27 mouse cellular contexts compared by ENCODE assay signal in the genomic region with DNA sequence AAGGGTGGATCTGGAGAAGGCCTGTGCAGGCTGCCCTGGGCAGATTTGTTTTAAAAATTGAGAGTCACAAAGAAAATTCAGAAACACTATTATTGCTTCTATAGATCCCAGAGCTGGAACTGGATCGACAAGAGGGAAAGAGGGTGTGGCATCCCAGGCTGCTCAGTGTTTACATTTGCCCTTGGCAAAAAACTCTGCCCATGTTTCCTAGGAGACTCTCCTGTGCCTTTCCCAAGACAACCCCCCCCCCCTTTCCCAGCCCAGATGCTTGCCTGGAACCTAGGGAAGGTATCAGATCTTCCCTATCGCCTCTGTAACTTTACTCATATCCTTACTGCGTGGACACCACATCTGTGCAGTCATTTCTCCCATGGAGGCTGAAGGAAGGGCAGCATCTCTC. TPM values are rescaled to one million over a fixed set of nuclear protein-coding genes. Genes with fewer than 3 reads are reported as not detected.
DNase-seq lines count a peak whose midpoint lies in the region; ATAC-seq and TF ChIP-seq lines count a peak whose summit lies in the region.
"Had no signal": no experiment of that assay in that cellular context is flagged by ENCODE, and none has a peak within 500 bp of the region (broad histone marks: within the 10 kb centered on the region; RNA-seq: fewer than 3 reads in every experiment).

No protein-coding gene starts in this region.

- no peak overlapping the region for H3K4me3 ChIP-seq in lung, postnatal 0 days (ENCODE audit: low read depth, low read length)
- H3K4me3 ChIP-seq in stomach, embryonic 16.5 days (replicated peaks; ENCODE audit: low read length), result no peak overlapping the region
- H3K4me3 ChIP-seq: embryonic facial prominence, embryonic 12.5 days; embryonic facial prominence, embryonic 15.5 days; gastrocnemius, adult 2 months; hindbrain, embryonic 10.5 days; hindbrain, embryonic 13.5 days had no signal

- TF ChIP-seq CTCF in lung, postnatal 0 days (IDR thresholded peaks at IDR 0.05), result no peak

- TF ChIP-seq EP300 in lung, postnatal 0 days (IDR thresholded peaks at IDR 0.05), result no peak

- DNase-seq in lung, postnatal 25 days (ENCODE audit: low spot score), result peak; percentile 5
- DNase-seq in lung, postnatal 0 days (ENCODE audit: low spot score), result no peak
- DNase-seq in ZHBTc4 (ENCODE audit: low read depth, low spot score), result peak; percentile 12
- DNase-seq in yolk sac, embryonic 10.5 days (ENCODE audit: low spot score), result no peak
- DNase-seq in ovary, postnatal 10 days (ENCODE audit: low spot score), result no peak
- DNase-seq: adrenal gland, adult 8-10 months; adrenal gland, postnatal 36 days; B cell, adult 2 months; cerebellum, adult 18-20 months; cerebellum, adult 9-10 months; cerebellum, postnatal 25 days; forebrain, postnatal 0 days; gastrocnemius, adult 2 months; gastrocnemius, postnatal 14 days; heart, adult 11 months; heart, postnatal 36 days had no signal

- H3K36me3 ChIP-seq in lung, postnatal 0 days (ENCODE audit: insufficient read depth, low read length), result no peaks in the 10 kb centered on the region
- H3K36me3 ChIP-seq in stomach, embryonic 16.5 days (ENCODE audit: control insufficient read depth, insufficient read depth, low read length), result no peaks in the 10 kb centered on the region
- H3K36me3 ChIP-seq: embryonic facial prominence, embryonic 12.5 days; embryonic facial prominence, embryonic 15.5 days; G1E; hindbrain, embryonic 10.5 days; hindbrain, embryonic 13.5 days had no signal

- H3K9me3 ChIP-seq in lung, postnatal 0 days (ENCODE audit: low read length), result no peaks in the 10 kb centered on the region
- no peaks in the 10 kb centered on the region for H3K9me3 ChIP-seq in stomach, embryonic 16.5 days (replicated peaks; ENCODE audit: control insufficient read depth, low read length)
- H3K9me3 ChIP-seq: embryonic facial prominence, embryonic 12.5 days; embryonic facial prominence, embryonic 15.5 days; G1E; hindbrain, embryonic 10.5 days; hindbrain, embryonic 13.5 days had no signal

- ATAC-seq in lung, postnatal 0 days, result no peak
- ATAC-seq in stomach, embryonic 16.5 days (ENCODE audit: insufficient read depth, low FRiP score), result peak; percentile 74
- ATAC-seq: activated CD4-positive, CD25-positive, alpha-beta regulatory T cell, adult 4 months; forebrain, embryonic 14.5 days; forebrain, postnatal 0 days; hindbrain, embryonic 16.5 days had no signal

- no peak overlapping the region for H3K27ac ChIP-seq in lung, postnatal 0 days (ENCODE audit: low read length)
- H3K27ac ChIP-seq in stomach, embryonic 16.5 days (ENCODE audit: low read length), result no peak overlapping the region
- H3K27ac ChIP-seq: embryonic facial prominence, embryonic 12.5 days; embryonic facial prominence, embryonic 15.5 days; gastrocnemius, adult 2 months; hindbrain, embryonic 10.5 days; hindbrain, embryonic 13.5 days had no signal

- 46% methylated on average over 3 of the region's 3 CpGs for WGBS in lung, postnatal 0 days
- WGBS in stomach, embryonic 16.5 days, result 45% methylated on average over 3 of the region's 3 CpGs

- no peaks in the 10 kb centered on the region for H3K27me3 ChIP-seq in lung, postnatal 0 days (replicated peaks; ENCODE audit: insufficient read depth, low read length)
- no peaks in the 10 kb centered on the region for H3K27me3 ChIP-seq in stomach, embryonic 16.5 days (ENCODE audit: control insufficient read depth, insufficient read depth, low read length)
- H3K27me3 ChIP-seq: CH12.LX; embryonic facial prominence, embryonic 12.5 days; embryonic facial prominence, embryonic 15.5 days had no signal

- no peak overlapping the region for H3K4me2 ChIP-seq in lung, postnatal 0 days (replicated peaks; ENCODE audit: low read depth, low read length)
- no peak overlapping the region for H3K4me2 ChIP-seq in stomach, embryonic 16.5 days (ENCODE audit: low read depth, low read length)
- H3K4me2 ChIP-seq: embryonic facial prominence, embryonic 12.5 days; embryonic facial prominence, embryonic 15.5 days; heart, embryonic 11.5 days; hindbrain, embryonic 13.5 days had no signal

- H3K4me1 ChIP-seq in lung, postnatal 0 days (ENCODE audit: insufficient read depth, low read depth, low read length), result no peaks in the 10 kb centered on the region
- peaks cover 3% of the 10 kb centered on the region; the same call in 1 of the 2 replicates for H3K4me1 ChIP-seq in stomach, embryonic 16.5 days (ENCODE audit: control insufficient read depth, insufficient read depth, low read length)
- H3K4me1 ChIP-seq: embryonic facial prominence, embryonic 12.5 days; embryonic facial prominence, embryonic 15.5 days had no signal

- H3K9ac ChIP-seq in lung, postnatal 0 days (replicated peaks; ENCODE audit: low read depth), result no peak overlapping the region
- no peak overlapping the region for H3K9ac ChIP-seq in stomach, embryonic 16.5 days (ENCODE audit: low read length)
- H3K9ac ChIP-seq: embryonic facial prominence, embryonic 12.5 days; embryonic facial prominence, embryonic 15.5 days; forebrain, postnatal 0 days; hindbrain, embryonic 13.5 days had no signal

RNA-seq across cellular contexts. Expression of gene Fzd1, which starts 33.4 kb away (rescaled TPM):
- polyA plus RNA-seq in lung, postnatal 0 days (2015; fragmentation: Nextera tagmentation; extraction: Ambion mirVana), result 18.3 and 23.3 TPM in 2 replicates
- 15.0 and 17.5 TPM in 2 replicates for polyA plus RNA-seq in stomach, embryonic 16.5 days (2015; fragmentation: Nextera tagmentation; extraction: Ambion mirVana)
- polyA plus RNA-seq: activated CD4-positive, CD25-positive, alpha-beta regulatory T cell, adult 4 months; G1E had no signal

Comparison
In these comparisons a context has a peak if more than half of its experiments do, and no peak if none do; other contexts are left out.
1. DNase-seq: peak in lung, postnatal 25 days (single experiment) and ZHBTc4 (single experiment); none in lung, postnatal 0 days (single experiment), yolk sac, embryonic 10.5 days (single experiment) and ovary, postnatal 10 days (single experiment).